Mouse (Mus musculus) spleen, postnatal 4 days (tissue): ENCODE measurements around the gene Cmtm7.

Experiments used
- DNase-seq, 2 experiments: peaks; one replicate each; pipeline ENCODE4 v3.0.0; 2022; ENCODE audit warnings: low spot score in 2 of 2

Cmtm7 gene

GRCm38 (mm10) chr9:114767030-114767429, 14.6 kb downstream of the Cmtm7 start:
- DNase-seq: no peak

GRCm38 (mm10) chr9:114763341-114763740, 18.3 kb downstream of the Cmtm7 start:
- peak; percentile 47 to 78 for DNase-seq

- DNase-seq: no peak
Observed at GRCm38 (mm10) chr9:114761848-114762247, 19.8 kb downstream of the Cmtm7 start.

GRCm38 (mm10) chr9:114760353-114760752, 21.3 kb downstream of the Cmtm7 start:
- no peak for DNase-seq

GRCm38 (mm10) chr9:114759886-114760285, 21.8 kb downstream of the Cmtm7 start:
- no peak for DNase-seq

- DNase-seq: no peak
Observed at GRCm38 (mm10) chr9:114758801-114759200, 22.9 kb downstream of the Cmtm7 start.

- no peak for DNase-seq
Observed at GRCm38 (mm10) chr9:114758272-114758671, 23.4 kb downstream of the Cmtm7 start.

GRCm38 (mm10) chr9:114752863-114753484, 28.7 kb downstream of the Cmtm7 start:
- peak; percentile 93 to 98 for DNase-seq

GRCm38 (mm10) chr9:114752311-114752710, 29.3 kb downstream of the Cmtm7 start:
- DNase-seq: no peak

GRCm38 (mm10) chr9:114751582-114751981, 30.1 kb downstream of the Cmtm7 start:
- no peak for DNase-seq

GRCm38 (mm10) chr9:114747466-114747865, 34.2 kb downstream of the Cmtm7 start:
- no peak for DNase-seq

- DNase-seq: no peak
Observed at GRCm38 (mm10) chr9:114747012-114747411, 34.6 kb downstream of the Cmtm7 start.

- DNase-seq: no peak
Observed at GRCm38 (mm10) chr9:114745654-114746053, 36.0 kb downstream of the Cmtm7 start.

GRCm38 (mm10) chr9:114745163-114745562, 36.5 kb downstream of the Cmtm7 start:
- DNase-seq: no peak

GRCm38 (mm10) chr9:114742731-114743130, 38.9 kb downstream of the Cmtm7 start:
- no peak for DNase-seq

GRCm38 (mm10) chr9:114740336-114740735, 41.3 kb downstream of the Cmtm7 start:
- no peak for DNase-seq

- no peak for DNase-seq
Observed at GRCm38 (mm10) chr9:114736442-114736841, 45.2 kb downstream of the Cmtm7 start.

- DNase-seq: no peak
Observed at GRCm38 (mm10) chr9:114733238-114733637, 48.4 kb downstream of the Cmtm7 start.

GRCm38 (mm10) chr9:114731871-114732682, 49.6 kb downstream of the Cmtm7 start:
- peak in 1 of 2 experiments; percentile 48 for DNase-seq

- DNase-seq: peak; percentile 99
Observed at GRCm38 (mm10) chr9:114731011-114731755, 50.5 kb downstream of the Cmtm7 start, which contains the start of gene Cmtm6. Gene Cmtm6, plus strand, starts transcription at chr9:114731116.

- no peak for DNase-seq
Observed at GRCm38 (mm10) chr9:114729911-114730805, 51.5 kb downstream of the Cmtm7 start.
